Mouse (Mus musculus) testis, adult 2 months (tissue): ENCODE results near the gene Plekhb2.

Experiments used
- CTCF ChIP-seq: fragments of 200-500 bp; IDR thresholded peaks from 2 replicates; pipeline ENCODE4 v1.5.1; 2012; ENCODE audit warnings: low read depth, mild to moderate bottlenecking, inconsistent platforms, low read length, moderate library complexity; ENCODE audit not compliant: control insufficient read depth, insufficient read depth, insufficient replicate concordance
- POLR2A ChIP-seq: fragments of 200-500 bp; IDR thresholded peaks from 2 replicates; pipeline ENCODE4 v1.6.1; 2012; ENCODE audit warnings: low read depth, mild to moderate bottlenecking, inconsistent platforms, low read length, moderate library complexity; ENCODE audit not compliant: control insufficient read depth

DNA sequence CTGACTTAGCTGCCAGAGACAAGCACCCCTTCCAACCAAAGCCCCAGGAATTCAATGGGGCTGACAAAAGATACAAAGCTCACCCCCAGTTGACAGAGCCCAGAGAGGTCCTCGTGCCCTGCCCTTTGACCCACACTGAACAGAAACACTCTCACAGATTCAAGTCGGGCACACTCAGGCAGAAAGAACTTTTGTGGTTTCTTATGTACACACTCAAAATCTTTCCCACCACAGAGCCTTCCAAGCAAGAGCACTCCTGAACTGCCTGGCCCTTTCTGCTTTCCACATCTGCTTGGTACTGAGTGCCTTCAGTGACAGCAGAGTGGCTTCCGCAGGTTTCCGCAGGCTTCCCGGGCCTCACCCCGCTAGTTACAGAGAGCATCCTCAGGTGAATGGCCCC lies 33.9 kb upstream of the Plekhb2 start:
- TF ChIP-seq CTCF (no peak), POLR2A (no peak)
